Comparison of ENCODE assay signal across 24 mouse cellular contexts in genomic region chr1:154101433-154101832, GRCm38 (mm10).
DNase-seq lines count a peak whose midpoint lies in the region; ATAC-seq and TF ChIP-seq lines count a peak whose summit lies in the region.
"Had no signal": no experiment of that assay in that cellular context is flagged by ENCODE, and none has a peak within 500 bp of the region (broad histone marks: within the 10 kb centered on the region; RNA-seq: fewer than 3 reads in every experiment).

No protein-coding gene starts in this region.

- H3K36me3 ChIP-seq in forebrain, embryonic 14.5 days (ENCODE audit: control insufficient read depth, insufficient read depth, low read length), result no peaks in the 10 kb centered on the region
- H3K36me3 ChIP-seq: embryonic facial prominence, embryonic 15.5 days; forebrain, embryonic 10.5 days; forebrain, embryonic 15.5 days; G1E; heart, embryonic 10.5 days; heart, embryonic 15.5 days; hindbrain, embryonic 10.5 days; intestine, embryonic 15.5 days had no signal

- peak overlapping the region; percentile 81; the same call in 1 of the 2 replicates for H3K27ac ChIP-seq in left cerebral cortex, adult 2 months
- no peak overlapping the region for H3K27ac ChIP-seq in forebrain, embryonic 14.5 days (ENCODE audit: low read depth, low read length)
- H3K27ac ChIP-seq: embryonic facial prominence, embryonic 15.5 days; forebrain, embryonic 10.5 days; forebrain, embryonic 15.5 days; heart, embryonic 10.5 days; heart, embryonic 15.5 days; hindbrain, embryonic 10.5 days; hindbrain, embryonic 14.5 days; intestine, embryonic 15.5 days had no signal

- H3K27me3 ChIP-seq in forebrain, embryonic 14.5 days (replicated peaks; ENCODE audit: control insufficient read depth, insufficient read depth, low read length), result no peaks in the 10 kb centered on the region
- H3K27me3 ChIP-seq: embryonic facial prominence, embryonic 15.5 days; forebrain, embryonic 15.5 days; heart, embryonic 15.5 days; intestine, embryonic 15.5 days had no signal

- WGBS in forebrain, embryonic 14.5 days, result 96% methylated on average over 1 of the region's 1 CpGs

- H3K9me3 ChIP-seq in forebrain, embryonic 14.5 days (replicated peaks; ENCODE audit: control insufficient read depth, low read length), result no peaks in the 10 kb centered on the region
- H3K9me3 ChIP-seq: embryonic facial prominence, embryonic 15.5 days; forebrain, embryonic 10.5 days; forebrain, embryonic 15.5 days; G1E; heart, embryonic 10.5 days; heart, embryonic 15.5 days; hindbrain, embryonic 10.5 days; intestine, embryonic 15.5 days had no signal

- intact Hi-C loops in heart, postnatal 10 days (cut with DNase I), result loop anchor here (5.0 kb wide), 1 partner anchor 64 kb away; no protein-coding TSS in a partner anchor
- intact Hi-C loops in left cerebral cortex, adult 2 months (cut with DNase I), result no loop called here
- intact Hi-C loops in left cerebral cortex, postnatal 14 days (cut with DNase I), result no loop called here

- no peak overlapping the region for H3K4me3 ChIP-seq in left cerebral cortex, adult 2 months
- H3K4me3 ChIP-seq in forebrain, embryonic 14.5 days (ENCODE audit: low read depth, low read length), result no peak overlapping the region
- H3K4me3 ChIP-seq: embryonic facial prominence, embryonic 15.5 days; erythroblast, embryonic 14.5 days; forebrain, embryonic 10.5 days; forebrain, embryonic 15.5 days; heart, embryonic 10.5 days; heart, embryonic 15.5 days; hindbrain, embryonic 10.5 days; intestine, embryonic 15.5 days had no signal

- ATAC-seq in forebrain, embryonic 14.5 days, result no peak
- ATAC-seq: forebrain, embryonic 15.5 days; intestine, embryonic 15.5 days had no signal

- no peak overlapping the region for H3K9ac ChIP-seq in forebrain, embryonic 14.5 days (ENCODE audit: low read length)
- H3K9ac ChIP-seq: embryonic facial prominence, embryonic 15.5 days; forebrain, embryonic 15.5 days; heart, embryonic 15.5 days; hindbrain, embryonic 14.5 days; intestine, embryonic 15.5 days had no signal

- H3K4me1 ChIP-seq in forebrain, embryonic 14.5 days (ENCODE audit: control insufficient read depth, insufficient read depth, low read length), result 0 out of 2 replicates have a peak, but pooled peaks cover 3% of the 10 kb centered on the region

- peak; percentile 51 for DNase-seq in adrenal gland, adult 2 months
- no peak for DNase-seq in adrenal gland, adult 8-10 months
- peak; percentile 87 for DNase-seq in heart, adult 11 months
- no peak for DNase-seq in heart, postnatal 10 days
- DNase-seq in left cerebral cortex, adult 2 months (ENCODE audit: extremely low spot score in 1 of 2, low spot score in 2 of 2), result no peak
- DNase-seq in left cerebral cortex, postnatal 14 days (ENCODE audit: low spot score in 2 of 2), result no peak
- peak; percentile 28 to 30 for DNase-seq in B cell, adult 2 months
- no peak for DNase-seq in forebrain, embryonic 14.5 days (ENCODE audit: low spot score)
- DNase-seq: cerebellum, adult 11 months; cerebellum, adult 8-10 months; cerebellum, postnatal 14 days; embryo, embryonic 11 days; gastrocnemius, postnatal 14 days; kidney, adult 18-20 months had no signal

- no peak overlapping the region for H3K4me2 ChIP-seq in forebrain, embryonic 14.5 days (ENCODE audit: low read length)
- H3K4me2 ChIP-seq: embryonic facial prominence, embryonic 15.5 days; forebrain, embryonic 15.5 days; heart, embryonic 15.5 days; hindbrain, embryonic 14.5 days; intestine, embryonic 15.5 days had no signal

- TF ChIP-seq CTCF in left cerebral cortex, adult 2 months (IDR thresholded peaks at IDR 0.05), result peak; percentile 14

Comparison
In these comparisons a context has a peak if more than half of its experiments do, and no peak if none do; other contexts are left out.
1. DNase-seq: peak in adrenal gland, adult 2 months (single experiment), heart, adult 11 months (single experiment) and B cell, adult 2 months (2 of 2); none in adrenal gland, adult 8-10 months (single experiment), heart, postnatal 10 days (0 of 2), left cerebral cortex, adult 2 months (0 of 2), left cerebral cortex, postnatal 14 days (0 of 2) and forebrain, embryonic 14.5 days (single experiment).